Mouse (Mus musculus) liver, postnatal 0 days (tissue): Measurements from ENCODE around the gene Rnf215. TPM values are rescaled to one million over a fixed set of nuclear protein-coding genes. Genes with fewer than 3 reads are reported as not detected.

Source experiments
- ATAC-seq: fragments of 200-750 bp; cut with Nextera tagmentation; 2 replicates; pipeline ENCODE4 v1.8.0; 2017; ENCODE audit warnings: mild to moderate bottlenecking, moderate library complexity
- DNase-seq: peaks from one replicate; pipeline ENCODE4 v3.0.0-alpha.2; 2016
- H3K27ac ChIP-seq: fragments of 300-500 bp; sonication (generic); 2 replicates; pipeline ENCODE4 v1.5.1; 2014; ENCODE audit warnings: antibody characterized with exemption, moderate library complexity, mild to moderate bottlenecking, low read depth
- H3K27me3 ChIP-seq: fragments of 300-500 bp; sonication (generic); 2 replicates; pipeline ENCODE4 v1.6.1; 2014; ENCODE audit warnings: low read length, control low read depth, mixed read lengths; ENCODE audit not compliant: insufficient read depth
- H3K36me3 ChIP-seq: fragments of 300-500 bp; sonication (generic); replicated peaks from 2 replicates; pipeline ENCODE4 v1.6.1; 2014; ENCODE audit warnings: mild to moderate bottlenecking, control low read depth, low read length, moderate library complexity, mixed read lengths; ENCODE audit not compliant: insufficient read depth
- H3K4me1 ChIP-seq: fragments of 300-500 bp; sonication (generic); 2 replicates; pipeline ENCODE4 v1.6.1; 2014; ENCODE audit warnings: antibody characterized with exemption, mild to moderate bottlenecking, control low read depth; ENCODE audit not compliant: insufficient read depth
- H3K4me2 ChIP-seq: fragments of 300-500 bp; sonication (generic); 2 replicates; pipeline ENCODE4 v1.6.1; 2014; ENCODE audit warnings: low read depth, mild to moderate bottlenecking, low read length, moderate library complexity, mixed read lengths
- H3K4me3 ChIP-seq: fragments of 300-500 bp; sonication (generic); 2 replicates; pipeline ENCODE4 v1.5.1; 2014; ENCODE audit warnings: low read depth, low read length
- H3K9ac ChIP-seq: fragments of 300-500 bp; sonication (generic); replicated peaks from 2 replicates; pipeline ENCODE4 v1.6.1; 2014; ENCODE audit warnings: mild to moderate bottlenecking, moderate library complexity
- H3K9me3 ChIP-seq: fragments of 300-500 bp; sonication (generic); 2 replicates; pipeline ENCODE4 v1.6.1; 2016; ENCODE audit warnings: mild to moderate bottlenecking, control low read depth, low read length, mixed read lengths
- CTCF ChIP-seq: sonication (generic); IDR thresholded peaks from 2 replicates; pipeline ENCODE4 v1.5.1; 2016; ENCODE audit warnings: antibody characterized with exemption, low read depth
- EP300 ChIP-seq: IDR thresholded peaks from 2 replicates; pipeline ENCODE4 v1.6.1; 2016; ENCODE audit warnings: antibody characterized with exemption, low read depth, mild to moderate bottlenecking
- WGBS: fragments of 180-500 bp; shearing (Covaris S2); extraction: QIAGEN DNeasy Blood & Tissue Kit; methylation state at CpG from one replicate; pipeline ENCODE4 v1.1.7; 2014; ENCODE audit not compliant: insufficient replicate concordance; 5-methylcytosine and 5-hydroxymethylcytosine counted together
- microRNA-seq: library from miRNA; unstranded; fragments of <30 nt; microRNA quantifications from one replicate; pipeline ENCODE4, GENCODE M21; 2016
- polyA plus RNA-seq: library from polyadenylated mRNA; unstranded; fragments of >200 nt; fragmentation: Nextera tagmentation; extraction: Ambion mirVana; gene quantifications from 2 replicates; pipeline ENCODE4 v1.2.1, GENCODE M21; 2015

Gene Rnf215
- polyA plus RNA-seq, 1 experiment from 2014 or later = 6.4 TPM

- Histone ChIP-seq H3K36me3 (0 out of 2 replicates have a peak, but pooled peaks cover 2% of the 10 kb centered on the region), H3K4me2 (no peak overlapping the region), H3K9ac (no peak overlapping the region), H3K27ac (no peak overlapping the region), H3K9me3 (no peaks in the 10 kb centered on the region), H3K4me3 (no peak overlapping the region), H3K4me1 (peaks cover 32% of the 10 kb centered on the region), H3K27me3 (no peaks in the 10 kb centered on the region)
- 82% methylated on average over 3 of the region's 3 CpGs for WGBS
- DNase-seq (no peak), ATAC-seq (no peak)
- TF ChIP-seq CTCF = no peak
- no peak for TF ChIP-seq EP300
Observed at GRCm38 (mm10) chr11:4190677-4191076, 55.7 kb downstream of the Rnf215 start.

Small RNAs within 50 kb of the gene (microRNA-seq; reads per million reads assigned to microRNA genes)
- gene Mir3060 = 3.2 reads per million

Other genes with a start within 250 kb of the Rnf215 start
- gene 4921536K21Rik, start 240.1 kb upstream of the Rnf215 start, polyA plus RNA-seq = not detected in 2 replicates
- gene Dusp18, start 240.0 kb upstream of the Rnf215 start, polyA plus RNA-seq = 0.19 and 0.27 TPM in 2 replicates
- gene Slc35e4, start 220.5 kb upstream of the Rnf215 start, polyA plus RNA-seq = 0.43 and 0.46 TPM in 2 replicates
- gene Tcn2, start 203.0 kb upstream of the Rnf215 start, polyA plus RNA-seq = 55.5 and 61.3 TPM in 2 replicates
- 24.3 and 26.5 TPM in 2 replicates for gene Pes1, start 171.2 kb upstream of the Rnf215 start, polyA plus RNA-seq
- not detected in 2 replicates for gene 4930556J24Rik, start 158.4 kb upstream of the Rnf215 start, polyA plus RNA-seq
- gene Gal3st1, start 151.6 kb upstream of the Rnf215 start, polyA plus RNA-seq = 7.5 and 8.5 TPM in 2 replicates
- 10.9 and 12.1 TPM in 2 replicates for gene Sec14l4, start 103.7 kb upstream of the Rnf215 start, polyA plus RNA-seq
- 0.11 TPM in 1 of 2 replicates, not detected in the other for gene Sec14l3, start 70.4 kb upstream of the Rnf215 start, polyA plus RNA-seq
- 17.7 and 21.1 TPM in 2 replicates for gene Mtfp1, start 39.8 kb upstream of the Rnf215 start, polyA plus RNA-seq
- gene Sec14l2, start 11.8 kb upstream of the Rnf215 start, polyA plus RNA-seq = 48.0 and 54.2 TPM in 2 replicates
- 0.36 and 0.52 TPM in 2 replicates for gene Ccdc157, start 25.1 kb downstream of the Rnf215 start, polyA plus RNA-seq
- 8.5 and 8.8 TPM in 2 replicates for gene Sf3a1, start 25.1 kb downstream of the Rnf215 start, polyA plus RNA-seq
- gene Tbc1d10a, start 51.6 kb downstream of the Rnf215 start, polyA plus RNA-seq = 5.6 and 7.0 TPM in 2 replicates
- gene Castor1, start 83.0 kb downstream of the Rnf215 start, polyA plus RNA-seq = 1.8 and 2.0 TPM in 2 replicates
- gene Osm, start 101.2 kb downstream of the Rnf215 start, polyA plus RNA-seq = 0.58 and 1.3 TPM in 2 replicates
- not detected in 2 replicates for gene Lif, start 122.4 kb downstream of the Rnf215 start, polyA plus RNA-seq